Mouse (Mus musculus) layer of hippocampus, adult 9-10 months (tissue): ENCODE results near the gene Ypel4.
"Not testable (repeated sequence)": the region's sequence is repeated elsewhere in the genome, so short reads cannot be mapped to it uniquely, and the experiment has no call there.

ENCODE experiments used
- DNase-seq: peaks from one replicate; pipeline ENCODE4 v3.0.0; 2022; ENCODE audit warnings: low spot score

Gene Ypel4

GRCm38 (mm10) chr2:84728191-84728590 lies 5.7 kb upstream of the Ypel4 start:
- not testable (repeated sequence) for DNase-seq

DNA sequence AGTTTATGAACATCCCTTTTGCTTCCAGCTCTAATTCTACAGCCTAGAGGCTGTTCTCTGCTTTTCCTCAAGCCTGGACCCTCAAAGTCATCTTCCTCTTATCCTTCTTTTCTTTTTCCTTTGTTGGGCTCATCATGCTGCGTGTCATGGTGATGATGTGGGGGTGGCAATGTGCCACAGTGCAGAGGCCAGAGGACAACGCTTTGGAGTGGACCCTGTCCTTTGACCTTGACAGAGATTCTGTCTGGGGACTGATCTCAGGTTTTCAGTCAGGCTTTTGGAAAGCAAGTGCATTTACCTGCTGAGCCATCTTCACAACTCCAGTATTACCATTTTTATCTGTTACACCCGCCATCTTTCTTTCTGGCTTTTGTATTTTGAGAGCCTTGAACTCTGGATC lies 2.7 kb upstream of the Ypel4 start:
- no peak for DNase-seq

DNA sequence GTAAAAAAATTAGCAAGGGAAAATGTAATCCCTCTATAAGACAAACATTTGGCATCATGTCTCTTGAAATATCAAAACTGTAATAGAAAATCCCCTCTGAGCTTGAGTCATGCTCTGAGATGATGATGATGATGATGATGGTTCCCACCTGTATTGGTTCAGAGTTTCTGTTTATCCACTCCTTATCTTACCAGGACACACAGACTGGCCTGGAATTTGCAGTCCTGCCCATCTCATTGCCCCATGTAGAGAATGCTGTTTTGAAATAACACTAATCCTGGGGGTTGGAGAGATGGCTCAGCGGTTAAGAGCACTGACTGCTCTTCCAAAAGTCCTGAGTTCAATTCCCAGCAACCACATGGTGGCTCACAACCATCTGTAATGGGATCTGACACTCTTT lies 1.5 kb upstream of the Ypel4 start:
- no peak for DNase-seq

GRCm38 (mm10) chr2:84734351-84734864 lies 550 bp downstream of the Ypel4 start:
- DNase-seq: no peak

GRCm38 (mm10) chr2:84734919-84735318 lies 1.1 kb downstream of the Ypel4 start:
- DNase-seq: no peak

- no peak for DNase-seq
These were observed 1.6 kb downstream of the Ypel4 start for GRCm38 (mm10) chr2:84735346-84735920.

DNA sequence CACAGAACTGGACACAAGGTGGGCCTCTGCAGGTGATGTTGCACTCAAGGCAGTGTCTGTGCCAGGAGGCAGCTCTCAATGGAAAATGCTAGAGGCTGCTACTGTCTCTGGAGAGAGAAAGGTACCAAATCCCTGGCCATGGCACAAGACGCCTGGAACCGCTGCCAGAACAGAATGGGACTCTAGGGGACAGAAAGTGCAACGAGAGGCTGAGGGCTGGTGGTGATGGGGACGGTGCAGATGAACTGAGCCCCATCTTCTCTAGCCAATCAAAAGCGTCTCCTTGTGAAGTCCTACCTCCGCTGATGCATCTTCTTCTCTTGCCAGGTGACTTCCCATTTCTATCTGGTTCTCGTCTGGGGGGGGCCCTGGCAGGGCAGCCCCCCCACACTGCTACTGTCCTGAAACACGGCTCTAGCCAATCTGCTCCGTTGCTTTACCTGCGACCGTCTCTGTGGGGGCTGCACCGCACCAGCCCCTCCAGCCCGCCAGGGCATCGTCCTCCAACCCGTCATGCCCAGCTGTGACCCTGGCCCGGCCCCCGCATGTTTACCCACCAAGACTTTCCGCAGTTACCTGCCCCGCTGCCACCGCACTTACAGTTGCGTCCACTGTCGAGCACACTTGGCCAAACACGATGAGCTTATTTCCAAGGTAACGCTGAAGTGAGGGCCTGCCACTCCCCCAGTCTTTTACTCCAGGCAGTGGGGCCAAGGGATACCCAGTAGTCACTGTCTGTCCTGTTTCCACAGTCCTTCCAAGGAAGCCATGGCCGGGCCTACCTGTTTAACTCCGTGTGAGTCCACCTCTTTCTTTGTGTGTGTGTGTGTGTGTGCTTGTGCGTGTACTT lies 2.7 kb downstream of the Ypel4 start:
- no peak for DNase-seq

GRCm38 (mm10) chr2:84737451-84737925 lies 3.6 kb downstream of the Ypel4 start:
- no peak for DNase-seq

GRCm38 (mm10) chr2:84738271-84738911 lies 4.5 kb downstream of the Ypel4 start:
- DNase-seq: no peak

DNA sequence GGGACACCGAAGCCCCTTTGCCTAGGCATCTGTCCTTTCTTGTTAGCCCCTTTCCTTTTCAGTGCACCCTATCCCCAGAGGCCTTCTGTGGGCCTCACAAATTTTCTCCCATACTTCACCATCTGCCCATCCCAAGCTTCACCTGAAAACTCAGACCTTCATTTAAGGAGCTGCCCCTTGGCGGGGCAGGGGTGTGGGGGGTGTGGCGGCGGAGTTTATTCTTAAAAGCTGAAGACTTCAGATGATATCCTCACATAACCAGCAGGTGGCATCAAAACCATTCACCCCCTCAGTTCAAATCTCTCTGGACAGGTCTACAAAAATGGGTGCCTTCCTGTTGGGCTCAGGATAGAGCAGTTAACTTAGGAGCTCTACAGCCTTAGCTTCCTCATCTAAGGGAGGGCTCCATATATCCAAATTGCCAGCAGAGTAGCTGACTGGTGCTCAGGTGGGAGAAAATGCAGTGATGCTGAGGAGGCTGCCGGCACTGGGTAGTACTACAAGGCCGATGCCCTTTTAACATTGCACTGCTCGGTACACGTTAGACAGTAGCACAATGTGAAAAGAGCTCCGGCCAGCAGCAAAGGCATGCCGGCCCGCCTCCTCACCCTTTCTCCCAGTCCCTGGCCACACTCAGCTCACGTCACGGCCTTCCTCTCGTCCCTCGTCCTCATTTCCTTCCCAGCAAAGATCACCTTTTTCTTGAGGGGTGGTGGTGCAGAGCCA lies 6.9 kb downstream of the Ypel4 start:
- no peak for DNase-seq

GRCm38 (mm10) chr2:84741841-84742450 lies 8.1 kb downstream of the Ypel4 start:
- DNase-seq: no peak

GRCm38 (mm10) chr2:84742451-84743283 lies 8.8 kb downstream of the Ypel4 start:
- DNase-seq: no peak

DNA sequence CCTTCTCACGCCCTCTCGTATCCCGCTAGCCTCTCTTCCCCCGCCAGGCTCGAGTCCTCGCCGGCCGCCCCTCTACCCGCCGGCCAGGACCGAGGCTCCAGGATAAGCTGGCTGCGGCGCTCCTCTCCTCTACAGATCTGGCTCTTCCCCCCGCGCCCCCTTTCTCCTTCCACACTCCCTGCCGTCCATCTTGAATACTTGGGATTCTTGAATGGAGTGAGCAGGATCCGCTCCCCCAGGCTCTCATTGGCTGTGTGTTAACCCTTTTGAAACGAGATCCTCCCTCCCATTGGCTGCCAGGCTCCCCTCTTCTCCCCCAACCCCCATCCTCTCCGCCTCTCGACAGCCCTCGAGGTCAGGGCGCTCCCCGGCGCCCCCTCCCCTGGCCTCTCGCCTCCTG lies 9.7 kb downstream of the Ypel4 start, which contains the start of gene Gm19426:
Gene Gm19426, minus strand, starts transcription at position 95 of the 400 bp plus-strand sequence.
- no peak for DNase-seq

GRCm38 (mm10) chr2:84744126-84744525 lies 10.3 kb downstream of the Ypel4 start:
- DNase-seq: no peak

DNA sequence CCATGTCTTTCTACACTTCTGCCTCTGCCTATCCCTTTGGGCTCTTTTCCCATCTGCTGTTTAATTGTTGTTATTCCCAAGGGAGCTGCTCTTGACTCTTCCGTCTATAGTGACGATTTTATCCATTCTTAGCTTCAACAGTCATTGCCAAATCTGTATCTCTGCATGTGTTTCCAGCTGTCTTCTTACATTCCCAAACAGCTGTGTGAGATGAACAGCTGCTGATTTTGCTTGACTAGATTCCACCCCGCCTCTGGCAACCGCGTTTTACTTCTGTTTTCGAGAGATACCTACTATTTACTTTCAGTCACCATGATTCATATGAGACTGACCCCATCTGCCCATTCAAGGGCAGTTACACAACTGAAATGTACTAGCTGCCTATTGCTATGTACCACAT lies 16.3 kb downstream of the Ypel4 start:
- no peak for DNase-seq

DNA sequence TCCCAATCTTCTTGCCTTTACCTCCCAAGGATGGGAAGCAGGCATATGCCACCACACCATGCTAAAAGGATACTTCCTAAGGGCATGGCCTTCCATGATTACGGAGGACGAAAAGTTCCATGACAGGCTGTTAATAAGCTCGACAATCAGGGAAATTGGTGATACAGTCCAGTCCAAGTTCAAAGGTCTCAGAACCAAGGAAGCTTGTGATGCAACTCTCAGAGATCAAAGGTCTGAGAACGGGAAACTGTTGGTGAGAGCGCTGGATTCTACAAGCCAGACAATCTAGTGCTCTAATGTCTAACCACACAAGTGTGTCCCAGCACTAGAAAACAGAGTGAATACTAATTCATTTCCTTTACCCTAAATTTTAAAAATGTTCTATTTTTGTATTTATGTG lies 22.4 kb downstream of the Ypel4 start:
- DNase-seq: no peak

- no peak for DNase-seq
These were observed 23.3 kb downstream of the Ypel4 start for GRCm38 (mm10) chr2:84757026-84757682.

GRCm38 (mm10) chr2:84758542-84759127 lies 24.8 kb downstream of the Ypel4 start:
- peak; percentile 68 for DNase-seq

DNA sequence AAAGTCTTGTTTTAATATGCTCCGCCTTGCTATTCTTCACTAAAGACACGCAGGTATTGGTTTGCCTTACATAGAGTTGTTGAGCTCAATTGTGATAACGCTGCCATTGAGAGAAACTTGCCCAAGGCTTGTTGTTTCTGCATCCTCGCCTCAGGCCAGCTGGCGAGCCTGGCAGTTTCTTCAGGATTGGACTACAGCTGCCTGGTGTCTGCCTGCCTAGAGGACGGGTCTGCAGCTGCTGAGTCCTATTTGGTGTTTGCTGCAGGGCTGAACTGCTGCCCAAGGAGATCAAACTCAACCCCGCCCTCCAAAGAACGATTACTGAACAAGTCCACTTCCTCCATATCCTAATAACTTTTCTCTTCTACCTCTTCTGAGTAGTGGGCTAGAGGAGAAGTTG lies 26.9 kb downstream of the Ypel4 start:
- no peak for DNase-seq

- no peak for DNase-seq
These were observed 27.5 kb downstream of the Ypel4 start for GRCm38 (mm10) chr2:84761309-84761708.
